Mouse (Mus musculus) stomach, postnatal 0 days (tissue): ENCODE data around the gene Cog3. TPM values are rescaled to one million over a fixed set of nuclear protein-coding genes. Genes with fewer than 3 reads are reported as not detected.

ENCODE experiments used
- ATAC-seq: fragments of 200-750 bp; cut with Nextera tagmentation; 2 replicates; pipeline ENCODE4 v1.8.0; 2017; ENCODE audit not compliant: low FRiP score, low TSS enrichment
- DNase-seq: peaks from one replicate; pipeline ENCODE4 v3.0.0-alpha.2; 2016; ENCODE audit warnings: low spot score
- H3K27ac ChIP-seq: fragments of 300-500 bp; sonication (generic); replicated peaks from 2 replicates; pipeline ENCODE4 v1.5.1; 2014; ENCODE audit warnings: mild to moderate bottlenecking, control low read depth
- H3K27me3 ChIP-seq: fragments of 300-500 bp; sonication (generic); 2 replicates; pipeline ENCODE4 v1.6.1; 2014; ENCODE audit warnings: low read length; ENCODE audit not compliant: control insufficient read depth, insufficient read depth
- H3K36me3 ChIP-seq: fragments of 300-500 bp; sonication (generic); 2 replicates; pipeline ENCODE4 v1.6.1; 2014; ENCODE audit warnings: low read length, mixed read lengths; ENCODE audit not compliant: control insufficient read depth, insufficient read depth
- H3K4me1 ChIP-seq: fragments of 300-500 bp; sonication (generic); replicated peaks from 2 replicates; pipeline ENCODE4 v1.6.1; 2014; ENCODE audit warnings: antibody characterized with exemption; ENCODE audit not compliant: control insufficient read depth, insufficient read depth
- H3K4me2 ChIP-seq: fragments of 300-500 bp; sonication (generic); replicated peaks from 2 replicates; pipeline ENCODE4 v1.6.1; 2014; ENCODE audit warnings: low read depth, mild to moderate bottlenecking, control low read depth, moderate library complexity
- H3K4me3 ChIP-seq: fragments of 300-500 bp; sonication (generic); 2 replicates; pipeline ENCODE4 v1.5.1; 2014; ENCODE audit warnings: low read depth, low read length, control low read depth
- H3K9ac ChIP-seq: fragments of 300-500 bp; sonication (generic); 2 replicates; pipeline ENCODE4 v1.6.1; 2014; ENCODE audit warnings: mild to moderate bottlenecking, low read length, control low read depth, mixed read lengths
- H3K9me3 ChIP-seq: fragments of 300-500 bp; sonication (generic); 2 replicates; pipeline ENCODE4 v1.6.1; 2016; ENCODE audit warnings: low read length; ENCODE audit not compliant: control insufficient read depth
- CTCF ChIP-seq: IDR thresholded peaks from 2 replicates; pipeline ENCODE4 v1.5.1; 2016; ENCODE audit warnings: antibody characterized with exemption, low read depth, mild to moderate bottlenecking, moderate library complexity
- EP300 ChIP-seq: optimal IDR thresholded peaks from 2 replicates; pipeline ENCODE3; 2016; ENCODE audit warnings: antibody characterized with exemption
- WGBS: fragments of 180-500 bp; shearing (Covaris S2); extraction: QIAGEN DNeasy Blood & Tissue Kit; methylation state at CpG from one replicate; pipeline ENCODE4 v1.1.7; 2014; 5-methylcytosine and 5-hydroxymethylcytosine counted together
- polyA plus RNA-seq: library from polyadenylated mRNA; unstranded; fragments of >200 nt; fragmentation: Nextera tagmentation; extraction: Ambion mirVana; gene quantifications from 2 replicates; pipeline ENCODE4 v1.2.1, GENCODE M21; 2015

Cog3 gene
- polyA plus RNA-seq = 11.3 and 11.4 TPM in 2 replicates

DNA sequence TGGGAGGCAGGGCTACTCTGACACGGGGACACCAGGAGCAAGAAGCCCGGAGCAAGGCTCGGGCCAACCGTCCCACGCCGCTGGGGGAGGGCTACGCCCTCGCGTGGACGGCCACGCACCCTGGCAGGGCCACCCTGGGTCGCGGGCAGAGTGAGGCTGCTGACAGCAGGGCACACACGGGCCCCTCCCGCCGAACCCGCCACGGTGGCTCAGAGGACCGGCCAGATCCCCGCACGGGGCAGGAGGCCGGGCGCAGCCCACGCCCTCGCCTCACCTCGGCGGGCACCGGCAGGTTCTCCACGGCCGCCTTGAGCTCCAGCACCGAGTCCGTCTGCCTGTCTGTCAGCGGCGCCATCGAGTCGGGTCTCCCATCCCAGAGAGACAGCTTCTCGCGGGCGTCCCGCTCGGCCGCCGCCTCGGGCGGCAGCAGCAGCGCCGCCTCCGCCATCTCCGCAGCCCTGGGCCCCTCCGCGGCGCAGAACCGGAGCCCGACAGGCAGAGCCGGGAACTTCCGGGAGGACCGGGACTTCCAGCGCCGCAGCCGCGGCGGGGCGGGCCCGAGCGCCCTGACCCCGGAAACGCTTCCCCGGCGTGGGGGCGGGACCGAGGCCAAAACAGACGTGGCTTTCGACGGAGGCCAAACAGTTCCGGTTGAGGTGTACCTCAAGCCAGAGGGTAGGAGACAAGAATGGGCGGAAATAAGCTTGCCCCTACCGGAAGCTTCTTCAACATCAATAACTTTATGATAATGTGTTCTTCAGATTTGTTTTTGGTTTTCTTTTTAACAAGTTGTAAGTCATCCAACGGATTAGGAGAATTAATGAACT, at the start of gene Cog3:
TSS of gene Cog3 (minus strand) at position 527 of the 827 bp plus-strand sequence.
- Histone ChIP-seq H3K4me2 (peak within 1 kb of the TSS; percentile 79), H3K4me3 (peak within 1 kb of the TSS; percentile 96), H3K36me3 (no peaks in the 10 kb centered on the region), H3K9me3 (no peaks in the 10 kb centered on the region), H3K9ac (peak within 1 kb of the TSS; percentile 97), H3K27ac (peak within 1 kb of the TSS; percentile 98), H3K27me3 (no peaks in the 10 kb centered on the region), H3K4me1 (peaks cover 5% of the 10 kb centered on the region; the same call in 1 of the 2 replicates)
- DNase-seq = peak; percentile 97
- TF ChIP-seq CTCF (peak; percentile 53), EP300 (peak; percentile 52)
- under 1% methylated on average over 77 of the region's 78 CpGs for WGBS
- peak; percentile 95 for ATAC-seq

DNA sequence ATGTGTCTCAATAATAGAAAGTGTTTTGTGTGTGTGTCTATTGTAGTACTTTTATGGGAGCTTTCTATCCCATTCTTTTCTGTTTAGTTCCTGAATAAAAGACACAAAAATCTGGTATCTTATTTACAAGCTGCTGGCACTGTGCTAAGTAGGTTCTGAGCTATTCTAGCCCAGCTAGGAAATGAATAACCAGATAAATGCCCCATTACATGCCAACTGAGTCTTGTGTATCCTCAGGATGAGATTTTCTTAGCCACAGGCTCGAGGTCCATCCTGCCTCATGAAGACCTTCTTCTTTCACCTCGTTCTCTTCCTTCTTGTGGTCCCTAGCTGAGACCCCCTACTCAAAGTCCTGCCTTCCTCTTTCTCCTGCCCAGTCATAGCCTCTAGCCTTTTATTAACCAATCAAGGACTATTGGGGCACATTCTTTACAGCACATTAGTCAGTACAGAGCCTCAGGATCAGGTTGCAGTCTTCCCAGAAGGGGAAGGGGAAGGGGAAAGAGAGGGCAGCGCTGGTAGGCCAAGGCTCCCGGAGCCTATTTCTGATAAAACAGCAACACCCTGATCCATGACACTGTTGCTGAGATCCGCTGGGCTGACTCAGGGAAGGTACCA, 43.6 kb upstream of the Cog3 start:
- Histone ChIP-seq H3K27ac (no peak overlapping the region), H3K4me3 (no peak overlapping the region), H3K9ac (no peak overlapping the region), H3K4me2 (no peak overlapping the region), H3K36me3 (no peaks in the 10 kb centered on the region), H3K27me3 (no peaks in the 10 kb centered on the region), H3K4me1 (no peaks in the 10 kb centered on the region), H3K9me3 (no peaks in the 10 kb centered on the region)
- WGBS = 29% methylated on average over 5 of the region's 5 CpGs
- no peak for DNase-seq
- TF ChIP-seq EP300 = no peak
- no peak for TF ChIP-seq CTCF
- ATAC-seq = no peak

DNA sequence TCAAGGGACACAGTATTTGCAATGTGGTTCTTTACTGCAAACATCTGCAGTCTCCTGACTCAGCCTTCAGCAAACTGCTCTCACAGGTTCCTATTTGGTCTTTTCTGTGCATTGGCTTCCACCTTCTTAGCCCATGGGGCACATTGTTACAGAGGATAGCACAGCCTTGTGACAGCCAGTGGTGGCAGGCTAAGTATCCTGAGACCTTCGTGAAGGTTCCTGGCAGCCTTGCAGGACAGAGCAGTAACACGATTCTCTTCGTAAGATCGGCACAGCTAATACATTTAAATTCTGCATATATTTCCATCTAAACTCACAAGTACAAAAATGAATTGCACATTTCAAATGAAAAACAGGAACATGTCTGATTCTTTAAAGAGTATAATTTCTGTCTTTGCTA, 41.6 kb upstream of the Cog3 start:
- Histone ChIP-seq H3K36me3 (no peaks in the 10 kb centered on the region), H3K27ac (no peak overlapping the region), H3K27me3 (no peaks in the 10 kb centered on the region), H3K4me3 (no peak overlapping the region), H3K4me1 (no peaks in the 10 kb centered on the region), H3K4me2 (no peak overlapping the region), H3K9me3 (no peaks in the 10 kb centered on the region), H3K9ac (no peak overlapping the region)
- DNase-seq (no peak), ATAC-seq (no peak)
- WGBS = 87% methylated on average over 4 of the region's 4 CpGs
- TF ChIP-seq EP300 = no peak
- TF ChIP-seq CTCF = no peak

DNA sequence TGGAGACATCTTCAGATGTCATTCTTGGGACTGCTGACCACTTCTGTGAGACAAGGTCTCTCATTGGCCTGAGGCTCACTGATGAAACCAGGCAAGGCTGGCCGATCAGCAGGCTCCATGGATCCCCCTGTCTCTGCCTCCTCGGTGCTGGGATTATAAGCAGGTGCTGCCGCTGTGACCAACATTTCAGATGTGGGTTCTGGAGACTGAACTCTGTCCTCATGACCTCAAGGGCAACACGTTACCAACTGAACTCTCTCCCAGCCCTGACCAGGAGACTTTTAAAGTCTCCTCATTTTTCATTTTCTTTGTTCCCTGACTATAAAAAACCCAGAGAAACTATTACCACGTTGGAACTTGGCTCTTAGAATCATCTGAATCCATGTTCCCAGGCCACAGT, 40.4 kb upstream of the Cog3 start:
- 60% methylated on average over 5 of the region's 5 CpGs for WGBS
- Histone ChIP-seq H3K36me3 (no peaks in the 10 kb centered on the region), H3K4me2 (no peak overlapping the region), H3K9me3 (no peaks in the 10 kb centered on the region), H3K27ac (no peak overlapping the region), H3K9ac (no peak overlapping the region), H3K27me3 (no peaks in the 10 kb centered on the region), H3K4me1 (no peaks in the 10 kb centered on the region), H3K4me3 (no peak overlapping the region)
- DNase-seq (no peak), ATAC-seq (no peak)
- TF ChIP-seq EP300 = no peak
- no peak for TF ChIP-seq CTCF

DNA sequence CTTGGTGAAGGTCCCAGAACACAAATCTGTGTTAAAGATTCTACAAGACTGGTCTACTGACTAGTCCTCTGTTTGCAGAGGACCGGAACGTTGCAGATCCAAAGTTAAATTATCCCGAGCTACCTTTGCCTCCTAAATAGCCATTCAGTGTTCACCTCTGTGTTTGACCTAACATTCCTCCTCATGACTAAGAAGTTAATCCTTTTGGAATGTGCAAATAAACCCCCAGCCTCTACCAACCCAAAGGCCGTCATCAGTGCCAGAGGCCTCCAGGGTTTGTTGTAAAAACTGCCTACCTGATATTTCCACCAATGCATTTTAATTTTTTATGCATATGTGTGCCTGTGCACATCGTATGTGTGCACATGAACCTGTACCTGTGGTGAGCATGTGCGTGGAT, 40.0 kb upstream of the Cog3 start:
- TF ChIP-seq EP300 (no peak), CTCF (no peak)
- no peak overlapping the region for H3K9ac ChIP-seq
- DNase-seq (no peak), ATAC-seq (no peak)
- 57% methylated on average over 6 of the region's 6 CpGs for WGBS
- H3K4me1 ChIP-seq = no peaks in the 10 kb centered on the region
- no peak overlapping the region for H3K4me3 ChIP-seq
- H3K9me3 ChIP-seq = no peaks in the 10 kb centered on the region
- no peak overlapping the region for H3K27ac ChIP-seq
- no peaks in the 10 kb centered on the region for H3K36me3 ChIP-seq
- no peaks in the 10 kb centered on the region for H3K27me3 ChIP-seq
- H3K4me2 ChIP-seq = no peak overlapping the region

DNA sequence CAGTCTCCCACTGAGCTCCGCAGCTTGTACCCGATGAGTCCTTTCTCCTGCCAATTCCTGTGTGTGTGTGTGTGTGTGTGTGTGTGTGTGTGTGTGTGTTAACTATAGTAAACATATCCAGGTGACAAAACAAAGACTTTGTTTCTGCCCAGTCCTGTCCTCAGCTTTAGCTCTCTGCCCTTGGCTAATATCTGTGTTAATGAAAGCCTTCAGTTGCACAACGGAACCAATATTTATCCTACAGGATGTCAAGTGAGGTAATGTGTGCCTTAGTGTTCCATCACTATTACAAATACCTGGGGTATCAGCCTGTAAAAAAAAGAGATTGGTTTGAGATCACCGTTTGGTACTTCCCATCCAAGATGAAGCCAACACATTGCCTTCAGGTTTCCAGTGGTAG, 38.8 kb upstream of the Cog3 start:
- 77% methylated on average over 4 of the region's 4 CpGs for WGBS
- no peaks in the 10 kb centered on the region for H3K9me3 ChIP-seq
- H3K36me3 ChIP-seq = no peaks in the 10 kb centered on the region
- TF ChIP-seq EP300 (no peak), CTCF (no peak)
- no peaks in the 10 kb centered on the region for H3K27me3 ChIP-seq
- no peak overlapping the region for H3K9ac ChIP-seq
- no peak overlapping the region for H3K4me3 ChIP-seq
- ATAC-seq (no peak), DNase-seq (no peak)
- H3K4me1 ChIP-seq = no peaks in the 10 kb centered on the region
- no peak overlapping the region for H3K27ac ChIP-seq
- H3K4me2 ChIP-seq = no peak overlapping the region
